Mouse (Mus musculus): Measurements from ENCODE around the gene Myb. TPM values are rescaled to one million over a fixed set of nuclear protein-coding genes. Genes with fewer than 3 reads are reported as not detected.

The Myb gene
- polyA plus RNA-seq (2014; fragmentation: Illumina TruSeq; extraction: RNeasy Lipid Tissue Mini Kit (QIAGEN cat#74804); ENCODE audit: low read depth, low replicate concordance), result 112 TPM

DNA sequence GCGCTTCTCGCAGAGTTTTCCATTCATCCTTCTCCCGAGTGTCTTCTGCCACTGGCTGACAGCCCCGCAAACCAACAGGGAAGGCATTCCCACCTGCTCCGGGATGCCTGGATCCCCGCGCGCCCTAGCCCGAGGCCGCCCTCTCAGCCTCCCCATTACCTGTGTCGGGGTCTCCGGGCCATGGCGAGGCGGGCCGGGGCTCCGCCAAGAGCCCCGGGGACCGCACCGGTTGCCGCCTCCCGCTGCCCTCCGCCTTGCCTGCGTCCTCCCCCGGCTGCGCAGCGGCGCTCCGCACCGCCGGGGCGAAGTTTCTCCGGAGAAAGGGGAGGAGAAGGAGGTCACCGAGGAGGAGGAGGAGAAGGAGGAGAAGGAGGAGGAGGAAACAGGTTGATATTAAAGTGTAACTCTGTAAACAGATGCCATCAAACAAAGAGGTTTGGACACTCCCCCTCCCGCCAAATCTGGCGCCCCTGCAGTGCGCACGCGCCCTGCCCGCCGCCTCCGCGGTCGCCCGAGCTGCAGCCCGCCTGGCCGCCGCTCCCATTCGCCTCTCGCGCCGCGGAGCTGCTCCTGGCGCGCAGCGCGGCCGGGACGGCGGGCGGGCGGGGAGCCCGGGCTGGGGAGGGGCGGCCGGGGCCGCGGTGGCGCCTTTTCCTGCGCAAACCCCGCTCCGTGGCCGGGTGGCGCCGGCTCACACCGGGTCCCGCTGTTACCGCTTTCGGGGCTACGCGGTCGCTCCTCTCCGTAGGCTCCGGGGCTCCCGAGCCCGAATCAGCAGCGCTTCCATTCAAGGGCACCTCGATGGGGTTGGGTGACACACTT lies at the start of gene Myb:
Myb (minus strand) TSS at position 448 of the 822 bp plus-strand sequence.

Other genes starting within 250 kb of the Myb start
- 11.4 TPM for gene Ahi1, start 208.4 kb downstream of the Myb start, polyA plus RNA-seq (2014; fragmentation: Illumina TruSeq; extraction: RNeasy Lipid Tissue Mini Kit (QIAGEN cat#74804); ENCODE audit: low read depth, low replicate concordance)
- 80.3 TPM for gene Hbs1l, start 135.0 kb upstream of the Myb start, polyA plus RNA-seq (2014; fragmentation: Illumina TruSeq; extraction: RNeasy Lipid Tissue Mini Kit (QIAGEN cat#74804); ENCODE audit: low read depth, low replicate concordance)
- not detected for gene Aldh8a1, start 216.3 kb upstream of the Myb start, polyA plus RNA-seq (2014; fragmentation: Illumina TruSeq; extraction: RNeasy Lipid Tissue Mini Kit (QIAGEN cat#74804); ENCODE audit: low read depth, low replicate concordance)

Measured in sigmoid colon, adult 10 weeks (tissue).